Mouse (Mus musculus) ES-E14 (cell line): ENCODE measurements at regions not wholly inside any gene's neighbourhood (a gene's known extent, or its start where the extent isn't known, plus 50 kb on each side); places are given as distances from the start of the nearest gene placed in this dataset.

Experiments used
- DNase-seq: peaks from one replicate; pipeline ENCODE4 v3.0.0-alpha.2; 2013; ENCODE audit warnings: low read depth, low spot score
- H3K27ac ChIP-seq: 2 replicates; pipeline ENCODE4 v1.5.1; 2012; ENCODE audit warnings: low read depth, mild to moderate bottlenecking, low read length, moderate library complexity, mixed read lengths; ENCODE audit not compliant: poor library complexity, insufficient read depth, severe bottlenecking
- H3K36me3 ChIP-seq: 2 replicates; pipeline ENCODE4 v1.6.1; 2012; ENCODE audit warnings: mild to moderate bottlenecking, low read length, moderate library complexity, mixed read lengths; ENCODE audit not compliant: control insufficient read depth, poor library complexity, insufficient read depth, severe bottlenecking
- H3K4me1 ChIP-seq, 2 experiments: fragments of 150-350 bp in 1 of 2; sonication (generic) in 1 of 2; 2 replicates each; pipeline ENCODE4 v1.6.1; 2012; ENCODE audit warnings: low read length in 2 of 2, mild to moderate bottlenecking in 1 of 2, mixed read lengths in 1 of 2; ENCODE audit not compliant: control insufficient read depth in 2 of 2, insufficient read depth in 2 of 2, poor library complexity in 1 of 2
- H3K4me3 ChIP-seq, 2 experiments: fragments of 150-350 bp in 1 of 2; sonication (generic) in 1 of 2; 2 replicates each; pipeline ENCODE4 v1.5.1; 2012; ENCODE audit warnings: low read length in 2 of 2, low read depth in 1 of 2, mild to moderate bottlenecking in 1 of 2, mixed read lengths in 1 of 2; ENCODE audit not compliant: insufficient read depth in 1 of 2, poor library complexity in 1 of 2, severe bottlenecking in 1 of 2
- H3K9ac ChIP-seq: 2 replicates; pipeline ENCODE4 v1.6.1; 2012; ENCODE audit warnings: low read depth, mild to moderate bottlenecking, low read length, mixed read lengths; ENCODE audit not compliant: poor library complexity, insufficient read depth, severe bottlenecking
- H3K9me3 ChIP-seq: fragments of 150-350 bp; sonication (generic); 2 replicates; pipeline ENCODE4 v1.6.1; 2012; ENCODE audit warnings: low read depth, mild to moderate bottlenecking, low read length; ENCODE audit not compliant: control insufficient read depth, insufficient read depth
- CHD2 ChIP-seq: IDR thresholded peaks from 2 replicates; pipeline ENCODE4 v1.6.1; 2014; ENCODE audit warnings: mild to moderate bottlenecking, low read depth, low read length, inconsistent platforms
- HCFC1 ChIP-seq: IDR thresholded peaks from 2 replicates; pipeline ENCODE4 v1.6.1; 2012; ENCODE audit warnings: low read length, inconsistent platforms, borderline replicate concordance; ENCODE audit not compliant: insufficient read depth
- MAFK ChIP-seq: IDR thresholded peaks from 2 replicates; pipeline ENCODE4 v1.6.1; 2014; ENCODE audit warnings: mild to moderate bottlenecking, low read depth, low read length, inconsistent platforms; ENCODE audit not compliant: insufficient read depth
- ZC3H11A ChIP-seq: IDR thresholded peaks from 2 replicates; pipeline ENCODE4 v1.6.1; 2012; ENCODE audit warnings: low read depth, mild to moderate bottlenecking, inconsistent platforms, low read length, borderline replicate concordance
- ZNF384 ChIP-seq: IDR thresholded peaks from 2 replicates; pipeline ENCODE4 v1.6.1; 2012; ENCODE audit warnings: low read depth, low read length, inconsistent platforms
- in situ Hi-C, 2 experiments: fragments of 600-800 bp; cut with MboI; formaldehyde crosslinking; loops; one replicate each; pipeline ENCODE4 v1.15.1; 2025; ENCODE audit warnings: low sequenced_read_pairs in 2 of 2, inconsistent platforms in 1 of 2; ENCODE audit not compliant: unreplicated experiment in 2 of 2

GRCm38 (mm10) chr15:37067326-37067725 lies 59.8 kb upstream of the Zfp706 start:
- Histone ChIP-seq H3K9me3 (no peaks in the 10 kb centered on the region), H3K36me3 (no peaks in the 10 kb centered on the region), H3K9ac (no peak overlapping the region), H3K4me3 (no peak overlapping the region), H3K4me1 (peaks cover 12 to 24% of the 10 kb centered on the region in 2 experiments), H3K27ac (no peak overlapping the region)
- DNase-seq, result no peak
- TF ChIP-seq ZC3H11A, result no peak
- no peak for TF ChIP-seq MAFK
- TF ChIP-seq ZNF384, result no peak
- no peak for TF ChIP-seq HCFC1
- TF ChIP-seq CHD2, result no peak
- in situ Hi-C loops, result no loop called here

DNA sequence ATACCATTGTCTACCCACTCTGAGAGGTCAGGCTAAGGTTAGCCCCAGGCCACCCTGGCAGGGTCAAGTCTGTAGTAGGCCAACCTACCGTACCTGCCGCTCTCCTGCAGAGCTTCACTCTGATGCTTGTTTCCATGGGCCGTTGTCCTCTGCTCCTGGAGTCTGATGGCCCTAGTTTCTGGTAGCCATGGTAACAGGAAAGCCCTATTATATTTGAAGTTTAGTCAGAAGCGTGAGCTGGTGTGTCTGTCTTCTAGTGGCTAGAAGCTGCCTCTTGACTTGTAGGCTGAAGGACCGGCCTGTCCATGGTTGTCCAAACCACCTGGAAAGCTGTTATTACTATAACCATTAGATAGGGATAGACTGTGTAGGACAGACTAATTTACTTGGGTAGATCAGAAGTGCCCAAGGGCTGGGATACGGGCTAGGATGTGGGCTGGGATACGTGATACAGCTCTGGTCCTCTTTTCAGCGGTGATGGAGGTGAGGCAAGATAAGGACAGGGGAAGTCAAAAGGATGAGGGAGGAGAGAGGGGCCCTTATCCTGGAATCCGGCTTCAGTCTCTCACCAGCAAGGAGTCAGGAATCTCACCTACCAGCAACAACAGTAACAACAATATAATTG lies 58.5 kb upstream of the Zfp706 start:
- Histone ChIP-seq H3K4me3 (no peak overlapping the region), H3K9ac (no peak overlapping the region), H3K36me3 (no peaks in the 10 kb centered on the region), H3K27ac (no peak overlapping the region), H3K4me1 (peaks cover 9 to 22% of the 10 kb centered on the region in 2 experiments; a peak in 3 of 4 replicates), H3K9me3 (no peaks in the 10 kb centered on the region)
- no peak for DNase-seq
- in situ Hi-C loops, result no loop called here
- TF ChIP-seq ZC3H11A (no peak), HCFC1 (no peak), CHD2 (no peak), MAFK (no peak), ZNF384 (no peak)

DNA sequence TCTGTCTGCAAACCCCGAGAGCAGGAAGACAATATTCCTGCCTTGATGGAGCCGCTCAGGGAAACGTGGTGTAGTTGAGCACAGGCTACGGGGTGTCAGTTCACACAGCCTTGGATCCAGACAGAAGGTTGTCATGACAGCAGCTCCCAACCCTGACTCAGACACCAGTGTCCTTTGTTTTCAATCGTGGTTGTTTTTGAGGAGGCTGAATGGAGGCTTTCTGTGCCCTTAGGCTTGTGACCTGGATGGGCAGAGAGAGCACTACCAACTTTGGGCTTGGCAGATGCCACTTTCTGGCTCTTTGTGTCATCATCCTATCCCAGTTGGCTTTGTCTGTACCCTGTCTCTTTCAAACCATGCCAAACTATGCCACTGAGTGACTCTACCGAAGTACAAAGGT lies 57.8 kb upstream of the Zfp706 start:
- Histone ChIP-seq H3K4me3 (no peak overlapping the region), H3K9me3 (no peaks in the 10 kb centered on the region), H3K9ac (no peak overlapping the region), H3K27ac (no peak overlapping the region), H3K4me1 (peaks cover 6 to 16% of the 10 kb centered on the region in 2 experiments; a peak in 3 of 4 replicates), H3K36me3 (no peaks in the 10 kb centered on the region)
- no peak for TF ChIP-seq MAFK
- TF ChIP-seq CHD2, result no peak
- no peak for TF ChIP-seq ZC3H11A
- TF ChIP-seq HCFC1, result no peak
- no peak for TF ChIP-seq ZNF384
- in situ Hi-C loops, result no loop called here
- DNase-seq, result no peak

GRCm38 (mm10) chr15:37063781-37064383 lies 56.3 kb upstream of the Zfp706 start:
- Histone ChIP-seq H3K9ac (no peak overlapping the region), H3K4me1 (peaks cover 0 to 7% of the 10 kb centered on the region in 2 experiments; a peak in 2 of 4 replicates), H3K9me3 (no peaks in the 10 kb centered on the region), H3K36me3 (no peaks in the 10 kb centered on the region), H3K27ac (no peak overlapping the region), H3K4me3 (no peak overlapping the region)
- in situ Hi-C loops, result no loop called here
- TF ChIP-seq CHD2 (no peak), MAFK (no peak), ZNF384 (no peak), HCFC1 (no peak), ZC3H11A (no peak)
- DNase-seq, result no peak
